In genomic region chr15:31413662-31414061, GRCm38 (mm10) we compare ENCODE assay signal across 19 mouse cellular contexts. TPM values are rescaled to one million over a fixed set of nuclear protein-coding genes. Genes with fewer than 3 reads are reported as not detected.
DNase-seq lines count a peak whose midpoint lies in the region; TF ChIP-seq lines count a peak whose summit lies in the region.
"Had no signal": no experiment of that assay in that cellular context is flagged by ENCODE, and none has a peak within 500 bp of the region (broad histone marks: within the 10 kb centered on the region; RNA-seq: fewer than 3 reads in every experiment).

No protein-coding gene starts in this region.

- no peak for DNase-seq in heart, adult 2 months
- no peak for DNase-seq in heart, embryonic 10.5 days (ENCODE audit: low spot score)
- no peak for DNase-seq in ES-E14 (ENCODE audit: low read depth, low spot score)
- peak; percentile 48 for DNase-seq in R1 (ENCODE audit: low read depth, low spot score)
- no peak for DNase-seq in B cell, adult 2 months
- no peak for DNase-seq in cerebellum, postnatal 10 days
- DNase-seq: cerebellum, adult 11 months; cerebellum, adult 2 months; cerebellum, adult 9-11 months; forebrain, postnatal 0 days; gastrocnemius, adult 2 months; gastrocnemius, postnatal 14 days; heart, postnatal 4 days had no signal

- peak overlapping the region; percentile 42 for H3K27ac ChIP-seq in heart, adult 2 months
- no peak overlapping the region for H3K27ac ChIP-seq in heart, embryonic 10.5 days
- peak overlapping the region; percentile 72; the same call in 1 of the 2 replicates for H3K27ac ChIP-seq in ES-E14 (ENCODE audit: insufficient read depth, low read depth, low read length, poor library complexity, severe bottlenecking)
- H3K27ac ChIP-seq: gastrocnemius, adult 2 months; heart, embryonic 13.5 days; hindbrain, embryonic 14.5 days; hindbrain, postnatal 0 days had no signal

- TF ChIP-seq EP300 in heart, adult 2 months (IDR thresholded peaks at IDR 0.05; ENCODE audit: insufficient read depth, low read depth, low read length) = no peak

- no peaks in the 10 kb centered on the region for H3K36me3 ChIP-seq in heart, adult 2 months (ENCODE audit: control insufficient read depth, insufficient read depth, low read length)
- no peaks in the 10 kb centered on the region for H3K36me3 ChIP-seq in heart, embryonic 10.5 days
- H3K36me3 ChIP-seq in ES-E14 (ENCODE audit: control insufficient read depth, insufficient read depth, low read length, poor library complexity, severe bottlenecking) = no peaks in the 10 kb centered on the region
- H3K36me3 ChIP-seq: G1E; heart, embryonic 13.5 days had no signal

- H3K79me2 ChIP-seq in heart, adult 2 months (replicated peaks; ENCODE audit: control insufficient read depth, insufficient read depth, low read length) = no peaks in the 10 kb centered on the region

- WGBS in heart, adult 2 months = 94% methylated on average over 6 of the region's 6 CpGs
- 92% methylated on average over 6 of the region's 6 CpGs for WGBS in heart, embryonic 10.5 days

- no peak overlapping the region for H3K4me3 ChIP-seq in heart, adult 2 months
- no peak overlapping the region for H3K4me3 ChIP-seq in heart, embryonic 10.5 days
- H3K4me3 ChIP-seq in ES-E14 (ENCODE audit: insufficient read depth in 1 of 2, low read depth in 1 of 2, low read length in 2 of 2, poor library complexity in 1 of 2, severe bottlenecking in 1 of 2) = peak overlapping the region in 1 of 2 experiments; percentile 9; a peak in 1 of 4 replicates
- H3K4me3 ChIP-seq: gastrocnemius, adult 2 months; heart, embryonic 13.5 days had no signal

- no peak overlapping the region for H3K9ac ChIP-seq in heart, adult 2 months (ENCODE audit: low read depth, low read length)
- H3K9ac ChIP-seq in ES-E14 (ENCODE audit: insufficient read depth, low read depth, low read length, poor library complexity, severe bottlenecking) = peak overlapping the region; percentile 28; the same call in 1 of the 2 replicates
- H3K9ac ChIP-seq: forebrain, postnatal 0 days; heart, embryonic 13.5 days; hindbrain, embryonic 14.5 days had no signal

- in situ Hi-C loops in ES-E14 (cut with MboI; ENCODE audit: low sequenced_read_pairs in 2 of 2, unreplicated experiment in 2 of 2) = loop anchor here in 1 of 2 experiments (10.0 kb wide), 1 partner anchor 89 kb away; no protein-coding TSS in a partner anchor

- TF ChIP-seq POLR2A in heart, adult 2 months (IDR thresholded peaks at IDR 0.05; ENCODE audit: insufficient read depth, low read depth, low read length) = no peak

- no peaks in the 10 kb centered on the region for H3K9me3 ChIP-seq in heart, embryonic 10.5 days
- H3K9me3 ChIP-seq in ES-E14 (ENCODE audit: control insufficient read depth, insufficient read depth, low read depth, low read length) = no peaks in the 10 kb centered on the region
- H3K9me3 ChIP-seq: heart, embryonic 13.5 days had no signal

- H3K27me3 ChIP-seq in heart, adult 2 months (ENCODE audit: control insufficient read depth, insufficient read depth, low read length) = no peaks in the 10 kb centered on the region
- no peaks in the 10 kb centered on the region for H3K27me3 ChIP-seq in heart, embryonic 10.5 days (ENCODE audit: insufficient read depth, poor library complexity, severe bottlenecking)
- H3K27me3 ChIP-seq: CH12.LX; heart, embryonic 13.5 days had no signal

- H3K4me1 ChIP-seq in heart, adult 2 months (ENCODE audit: control insufficient read depth, insufficient read depth, low read length) = peaks cover 6% of the 10 kb centered on the region
- peaks cover 43% of the 10 kb centered on the region for H3K4me1 ChIP-seq in heart, embryonic 10.5 days
- peaks cover 12 to 29% of the 10 kb centered on the region in 2 experiments; a peak in 3 of 4 replicates for H3K4me1 ChIP-seq in ES-E14 (ENCODE audit: control insufficient read depth in 2 of 2, insufficient read depth in 2 of 2, low read length in 2 of 2, poor library complexity in 1 of 2)

- TF ChIP-seq CTCF in heart, adult 2 months (IDR thresholded peaks at IDR 0.05) = no peak

- intact Hi-C loops in heart, adult 2 months (cut with DNase I) = loop anchor here (2.0 kb wide), 1 partner anchor 69 kb away; no protein-coding TSS in a partner anchor

TF ChIP-seq in ES-E14, 5 proteins besides CTCF, POLR2A, EP300 and RAD21:
- TF ChIP-seq MAFK (IDR thresholded peaks at IDR 0.05; ENCODE audit: insufficient read depth, low read depth, low read length) (no peak), HCFC1 (IDR thresholded peaks at IDR 0.05; ENCODE audit: borderline replicate concordance, insufficient read depth, low read length) (no peak), ZNF384 (IDR thresholded peaks at IDR 0.05; ENCODE audit: low read depth, low read length) (no peak), CHD2 (IDR thresholded peaks at IDR 0.05; ENCODE audit: low read depth, low read length) (no peak), ZC3H11A (IDR thresholded peaks at IDR 0.05; ENCODE audit: borderline replicate concordance, low read depth, low read length) (no peak)

RNA-seq across cellular contexts. Expression of gene Ropn1l, which starts 39.9 kb away (rescaled TPM):
- total RNA-seq in heart, adult 2 months (2021) = not detected
- polyA plus RNA-seq in heart, adult 2 months (2012; rRNA removed) = 0.67 and 0.86 TPM in 2 replicates
- 3.4 and 3.7 TPM in 2 replicates for polyA plus RNA-seq in heart, embryonic 10.5 days (2016; fragmentation: Nextera tagmentation; extraction: Ambion mirVana)
- not detected in 2 replicates for total RNA-seq in ES-E14 (2012; rRNA removed)
- total RNA-seq: gastrocnemius, adult 2 months had no signal

RNA-seq across cellular contexts. Expression of gene Ankrd33b, which starts 46.1 kb away (rescaled TPM):
- total RNA-seq in heart, adult 2 months (2021) = 10 to 100 TPM; 28.6 to 32.8 TPM
- 7.8 and 16.5 TPM in 2 replicates for polyA plus RNA-seq in heart, adult 2 months (2012; rRNA removed)
- polyA plus RNA-seq in heart, embryonic 10.5 days (2016; fragmentation: Nextera tagmentation; extraction: Ambion mirVana) = 1.8 and 2.1 TPM in 2 replicates
- total RNA-seq in ES-E14 (2012; rRNA removed) = 2.6 and 3.8 TPM in 2 replicates
- polyA plus RNA-seq: G1E; inflammation-experienced regulatory T-cells, adult 6 months had no signal
